Mouse (Mus musculus) T-helper 1 cell (primary cell): ENCODE measurements around the gene Vps13d.

Source experiments
- in situ Hi-C: fragments of 300-600 bp; cut with MboI, MseI; formaldehyde crosslinking; loops from one replicate; pipeline ENCODE4 v1.15.1; 2025; ENCODE audit warnings: high pct_unique_total_duplicates

Vps13d gene

DNA sequence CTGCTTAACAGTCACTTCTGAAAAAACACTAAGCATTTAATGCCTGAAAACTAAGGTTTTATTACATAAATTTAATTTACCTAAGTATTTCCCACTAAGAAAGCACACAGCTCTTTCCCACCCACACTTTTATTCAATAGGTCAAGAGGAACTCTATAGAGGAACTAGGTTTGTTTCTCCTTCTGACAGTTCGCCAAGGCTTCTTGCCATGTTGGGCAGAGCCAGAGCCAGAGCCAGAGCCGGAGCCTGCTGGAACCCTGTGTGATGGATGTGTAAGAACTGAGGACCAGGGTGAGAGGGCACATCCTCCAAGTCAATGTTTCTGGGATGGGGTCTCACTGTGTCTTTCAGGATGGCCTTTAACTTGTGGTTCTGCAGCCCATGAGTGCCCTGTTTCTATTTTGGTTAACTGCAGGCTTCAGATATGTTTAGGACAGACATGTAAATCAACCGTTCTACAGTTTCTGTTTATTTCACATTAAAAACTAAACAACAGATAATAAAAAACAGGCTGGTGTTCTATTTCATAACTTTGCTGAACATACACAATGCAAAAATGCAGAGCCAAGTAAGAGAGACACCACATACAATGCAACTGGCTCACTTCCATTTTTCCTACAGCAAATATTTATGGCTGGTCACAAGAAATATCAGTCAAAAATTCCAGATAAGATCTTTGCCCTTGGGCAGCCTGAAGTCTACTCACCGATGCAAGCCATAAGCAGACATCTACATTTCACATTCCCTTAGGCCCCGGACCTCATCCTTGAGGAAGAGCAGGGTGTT is 157.0 kb downstream of the Vps13d start:
- in situ Hi-C loops, result no loop called here

DNA sequence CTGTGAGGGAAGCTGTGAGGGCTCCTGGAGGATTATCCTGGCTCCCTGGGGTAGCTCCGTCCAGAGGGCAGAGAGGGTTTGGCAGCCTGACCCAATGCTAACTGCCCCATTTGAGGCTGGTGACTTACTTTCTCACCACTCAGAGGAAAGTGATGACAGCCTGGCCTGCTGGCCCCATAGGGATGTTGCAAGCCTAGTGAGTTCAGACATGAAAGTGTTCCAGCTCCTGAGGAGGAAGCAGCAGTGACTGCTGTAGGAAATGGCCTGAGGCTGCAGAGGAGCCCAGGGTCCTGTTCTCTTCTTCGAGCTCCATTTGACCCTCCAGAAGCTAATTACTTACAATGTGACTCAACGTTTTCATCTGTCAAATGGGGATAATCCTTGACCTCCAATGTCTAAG is 157.8 kb downstream of the Vps13d start:
- in situ Hi-C loops, result no loop called here

DNA sequence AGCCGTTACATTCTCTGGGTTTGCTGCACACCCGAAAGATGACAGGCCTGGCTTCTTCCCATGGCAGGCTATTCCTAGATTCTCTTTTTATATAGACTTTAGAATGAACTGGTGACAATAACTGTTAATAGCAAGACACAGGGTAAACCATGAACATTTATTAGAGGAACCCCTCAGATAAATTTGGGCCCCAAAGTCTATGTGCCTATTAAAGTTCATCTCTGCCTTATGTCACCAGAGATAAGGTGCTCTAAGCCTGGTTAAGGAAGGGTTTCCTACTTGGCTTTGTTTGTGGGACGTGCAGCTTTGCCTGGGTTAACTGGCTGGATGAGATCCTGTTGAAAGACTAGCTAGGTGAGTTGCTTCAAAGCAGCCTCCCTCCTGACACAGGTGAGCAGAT is 159.4 kb downstream of the Vps13d start:
- in situ Hi-C loops, result no loop called here

DNA sequence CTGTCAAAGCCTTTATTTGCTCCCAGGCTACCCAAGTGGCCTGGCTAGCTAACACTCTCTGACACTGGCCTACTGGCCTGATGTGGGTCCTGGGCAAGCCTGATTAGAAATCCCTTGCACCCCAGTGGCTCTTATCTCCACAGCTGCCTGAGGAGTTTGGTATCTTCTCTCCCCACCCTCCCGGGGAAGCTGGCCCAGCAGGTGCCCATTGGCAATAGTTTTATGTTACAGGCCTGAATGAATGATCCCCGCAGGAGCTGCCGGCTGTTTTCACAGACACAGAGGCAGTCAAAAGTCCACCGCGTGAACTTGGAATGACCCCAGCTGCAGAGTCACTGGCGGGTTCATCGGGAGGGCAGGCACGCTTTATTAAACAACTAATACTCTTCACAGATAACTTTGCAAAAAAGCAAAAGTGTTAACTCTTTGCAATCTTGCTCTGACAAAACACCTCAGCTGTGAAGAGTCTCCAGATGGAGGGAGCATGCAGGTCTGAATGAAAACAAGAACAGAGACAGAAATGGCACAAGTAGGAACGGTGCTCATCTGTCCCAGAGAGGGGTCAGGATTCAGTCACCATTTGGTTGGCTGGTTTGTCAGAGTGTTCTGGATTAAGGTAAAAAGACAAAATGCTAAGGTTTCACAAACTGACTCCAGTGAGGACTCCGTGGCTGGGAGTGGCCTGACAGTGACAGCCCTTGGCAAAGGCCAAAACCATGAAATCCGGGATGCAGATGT is 160.1 kb downstream of the Vps13d start:
- in situ Hi-C loops, result no loop called here

GRCm38 (mm10) chr4:145033392-145033791 is 161.4 kb downstream of the Vps13d start:
- in situ Hi-C loops, result no loop called here

GRCm38 (mm10) chr4:145032637-145033036 is 162.2 kb downstream of the Vps13d start:
- in situ Hi-C loops, result no loop called here

DNA sequence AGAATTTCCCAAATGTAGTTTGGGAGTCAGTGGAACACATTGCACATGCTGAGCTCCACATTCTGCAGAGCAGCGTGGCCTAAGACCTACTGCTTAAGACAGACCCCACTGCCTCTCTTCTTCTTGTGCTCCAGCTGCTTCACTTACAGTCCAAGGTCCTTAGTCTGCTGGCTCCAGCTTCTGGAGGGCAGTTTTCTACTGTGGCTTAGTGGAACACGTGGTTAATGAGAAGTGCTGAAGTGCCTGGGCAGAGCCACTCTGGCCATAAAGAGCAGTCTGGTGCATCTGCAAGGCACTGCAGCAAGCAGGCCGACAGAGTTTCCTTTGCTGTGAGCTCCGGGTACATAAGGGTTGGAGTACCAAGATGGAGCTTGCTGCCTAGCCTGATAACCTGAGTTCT is 163.3 kb downstream of the Vps13d start:
- in situ Hi-C loops, result no loop called here

DNA sequence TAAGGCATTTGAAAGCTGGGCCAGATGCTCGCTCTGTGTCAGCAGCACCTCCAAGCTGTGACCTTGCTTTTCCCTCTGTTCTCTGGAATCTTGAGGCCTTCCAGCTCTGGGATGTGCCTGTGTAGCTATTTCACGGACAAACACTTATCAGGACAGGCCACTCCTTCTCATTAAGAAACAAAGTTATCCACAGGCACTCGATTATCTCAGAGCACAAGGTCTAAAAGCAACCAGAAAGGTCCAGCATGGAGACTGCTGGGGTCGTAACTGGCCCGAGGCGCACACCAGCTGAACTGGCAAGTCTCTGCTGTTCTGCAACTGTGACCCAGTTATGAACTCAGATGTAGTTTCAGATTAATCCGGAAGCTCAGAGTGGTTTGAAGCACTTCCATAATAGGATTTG is 168.4 kb downstream of the Vps13d start:
- in situ Hi-C loops, result no loop called here

DNA sequence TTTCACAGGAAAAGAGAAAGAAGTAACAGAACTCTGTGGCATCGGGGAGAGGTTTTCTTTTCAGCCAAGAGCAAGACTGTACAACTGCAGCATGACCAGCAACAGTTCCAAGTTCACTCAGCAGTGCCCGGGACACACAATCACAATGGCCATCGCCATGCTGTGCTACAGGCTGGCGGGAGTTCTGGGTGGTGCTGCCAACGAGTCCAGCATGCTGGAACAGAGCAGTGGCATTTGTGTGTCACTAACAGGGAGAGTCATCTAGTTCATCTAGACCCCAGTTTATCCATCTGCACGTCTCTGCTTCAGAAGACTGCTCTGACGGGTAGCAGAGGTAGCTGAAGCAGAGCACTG is 169.4 kb downstream of the Vps13d start:
- in situ Hi-C loops, result no loop called here

DNA sequence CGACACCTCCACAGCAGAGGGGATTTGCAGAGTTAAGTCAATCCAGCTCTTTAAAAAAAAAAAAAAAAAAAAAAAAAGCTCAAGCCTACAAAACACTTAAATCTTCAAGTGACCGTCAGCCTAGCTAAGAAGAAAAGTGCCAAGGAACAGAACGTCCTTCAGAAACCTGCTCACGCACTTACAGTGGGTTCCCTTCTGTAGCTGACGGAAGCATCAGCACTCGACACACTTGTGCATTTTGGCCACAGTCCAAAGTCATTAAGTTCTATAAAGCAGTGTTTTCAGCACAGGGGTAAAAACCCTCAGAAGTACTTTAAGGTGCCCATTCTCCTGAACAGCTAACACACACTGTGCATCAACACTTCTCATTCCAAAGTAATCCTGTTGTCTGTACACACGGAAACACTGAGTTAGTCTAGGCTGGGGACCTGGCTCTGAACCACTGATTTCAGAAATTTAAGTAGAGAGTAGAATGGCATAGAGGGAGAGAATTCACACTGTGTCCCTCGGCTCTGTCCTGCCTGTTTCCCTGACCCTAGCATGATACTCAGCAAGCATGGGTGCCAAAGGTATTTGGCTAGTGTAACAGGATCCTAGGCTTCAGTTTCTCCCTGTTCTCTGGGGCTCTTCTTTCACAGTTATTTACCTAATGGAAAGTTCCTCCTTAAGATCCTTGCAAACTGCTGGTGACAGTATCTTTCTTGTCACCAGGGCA is 170.0 kb downstream of the Vps13d start:
- in situ Hi-C loops, result no loop called here

DNA sequence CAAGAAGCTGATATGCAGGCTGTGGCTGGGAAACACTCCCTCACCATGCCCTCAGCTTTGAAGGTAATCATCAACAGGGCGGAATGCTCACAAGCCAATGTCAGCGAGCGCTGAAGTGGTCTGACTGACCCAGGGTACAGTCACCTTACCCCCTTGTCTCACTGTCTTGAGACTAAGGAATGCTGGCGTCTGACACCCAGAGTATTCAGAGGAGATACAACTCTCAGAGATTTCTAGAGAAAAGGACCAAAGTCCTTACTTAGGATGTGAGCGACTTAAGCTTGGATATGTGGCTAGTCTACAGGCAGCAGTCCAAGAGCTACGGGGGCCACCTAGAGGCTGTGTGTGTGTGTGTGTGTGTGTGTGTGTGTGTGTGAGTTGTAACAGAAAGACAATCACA is 170.9 kb downstream of the Vps13d start:
- in situ Hi-C loops, result no loop called here

DNA sequence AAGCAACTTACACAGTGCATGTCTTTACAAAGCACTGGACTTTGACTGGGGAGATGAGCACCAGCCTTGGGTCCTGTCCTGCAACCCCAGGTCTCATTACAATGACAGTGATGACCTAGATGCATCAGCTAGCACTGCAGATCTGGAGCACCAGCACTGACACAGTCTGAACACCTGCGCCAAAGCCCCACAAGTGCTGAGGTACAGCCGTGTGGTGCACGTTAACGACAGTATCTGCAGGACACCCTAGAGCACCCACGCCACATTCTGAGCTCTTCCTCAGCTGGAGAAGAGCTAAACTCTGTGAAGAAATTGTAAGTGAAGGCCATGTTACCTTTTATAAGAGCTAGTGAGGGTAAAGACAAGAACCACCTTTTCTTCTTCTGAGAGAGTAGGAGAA is 172.0 kb downstream of the Vps13d start:
- in situ Hi-C loops, result no loop called here

DNA sequence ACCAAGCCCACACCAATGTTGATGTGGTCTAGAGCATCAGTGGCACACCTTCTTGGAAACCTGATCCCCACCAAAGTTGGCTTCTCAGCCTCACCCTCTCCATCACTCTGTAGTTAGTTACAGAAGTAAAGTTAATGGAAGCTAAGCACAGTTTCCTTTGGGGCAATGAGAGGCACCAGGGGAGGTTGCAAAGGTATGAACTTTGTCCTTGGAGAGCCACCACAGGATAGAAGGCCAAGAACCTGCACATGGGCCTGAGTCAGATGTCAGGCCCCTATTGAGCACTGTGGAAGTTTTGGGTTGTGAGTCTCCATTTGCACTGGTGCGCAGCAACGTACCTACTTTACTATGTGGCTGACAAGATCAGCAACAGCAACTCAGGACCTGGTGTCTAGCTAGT is 172.6 kb downstream of the Vps13d start:
- in situ Hi-C loops, result no loop called here

- in situ Hi-C loops, result no loop called here
Observed at GRCm38 (mm10) chr4:145020383-145020782, 174.4 kb downstream of the Vps13d start.

DNA sequence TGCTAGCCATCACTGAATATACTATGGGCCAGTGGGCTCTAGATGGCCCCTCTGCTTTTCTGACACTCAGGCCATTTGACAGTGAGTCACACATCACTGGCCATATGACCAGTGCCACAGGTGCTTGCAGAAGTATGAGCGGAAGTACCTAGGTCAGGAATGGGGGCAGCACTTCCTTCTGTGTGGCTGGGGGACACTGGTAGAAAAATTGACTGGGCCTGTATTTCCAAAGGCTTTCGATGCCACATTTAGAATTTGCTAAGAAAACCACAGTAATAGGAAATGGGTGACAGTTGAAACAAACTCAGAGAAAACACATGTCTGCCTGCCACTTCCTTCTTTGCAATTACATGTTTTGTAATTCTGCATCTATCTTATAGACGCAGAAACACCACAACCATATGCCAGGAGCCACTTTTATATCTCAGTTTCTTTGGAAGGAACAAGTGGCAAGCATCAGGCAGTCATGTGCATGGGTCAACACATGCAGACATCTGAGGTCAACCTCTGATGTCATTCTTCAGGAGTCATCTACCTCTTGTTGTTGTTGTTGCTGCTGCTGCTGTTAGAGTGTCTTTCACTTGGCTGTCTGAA is 175.6 kb downstream of the Vps13d start:
- in situ Hi-C loops, result no loop called here

- in situ Hi-C loops, result no loop called here
Observed at GRCm38 (mm10) chr4:145017745-145018144, 177.1 kb downstream of the Vps13d start.

GRCm38 (mm10) chr4:145016669-145017068 is 178.1 kb downstream of the Vps13d start:
- in situ Hi-C loops, result no loop called here

DNA sequence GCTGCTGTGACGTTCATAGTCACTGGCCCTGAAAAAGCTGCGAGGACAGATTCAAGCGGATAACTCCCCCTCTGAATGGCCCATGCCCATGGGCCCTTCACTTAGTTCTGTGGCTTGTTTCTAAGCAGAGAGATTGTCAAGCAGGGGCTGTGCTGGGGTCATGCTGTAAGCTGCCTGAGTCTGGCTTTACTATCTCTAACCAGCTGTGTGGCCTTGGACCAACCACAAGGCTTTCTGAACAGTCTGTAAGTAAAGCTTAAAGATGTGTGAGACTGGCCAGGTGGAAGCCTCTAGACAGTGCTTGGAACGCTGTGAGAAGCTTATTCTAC is 180.2 kb downstream of the Vps13d start:
- in situ Hi-C loops, result no loop called here

DNA sequence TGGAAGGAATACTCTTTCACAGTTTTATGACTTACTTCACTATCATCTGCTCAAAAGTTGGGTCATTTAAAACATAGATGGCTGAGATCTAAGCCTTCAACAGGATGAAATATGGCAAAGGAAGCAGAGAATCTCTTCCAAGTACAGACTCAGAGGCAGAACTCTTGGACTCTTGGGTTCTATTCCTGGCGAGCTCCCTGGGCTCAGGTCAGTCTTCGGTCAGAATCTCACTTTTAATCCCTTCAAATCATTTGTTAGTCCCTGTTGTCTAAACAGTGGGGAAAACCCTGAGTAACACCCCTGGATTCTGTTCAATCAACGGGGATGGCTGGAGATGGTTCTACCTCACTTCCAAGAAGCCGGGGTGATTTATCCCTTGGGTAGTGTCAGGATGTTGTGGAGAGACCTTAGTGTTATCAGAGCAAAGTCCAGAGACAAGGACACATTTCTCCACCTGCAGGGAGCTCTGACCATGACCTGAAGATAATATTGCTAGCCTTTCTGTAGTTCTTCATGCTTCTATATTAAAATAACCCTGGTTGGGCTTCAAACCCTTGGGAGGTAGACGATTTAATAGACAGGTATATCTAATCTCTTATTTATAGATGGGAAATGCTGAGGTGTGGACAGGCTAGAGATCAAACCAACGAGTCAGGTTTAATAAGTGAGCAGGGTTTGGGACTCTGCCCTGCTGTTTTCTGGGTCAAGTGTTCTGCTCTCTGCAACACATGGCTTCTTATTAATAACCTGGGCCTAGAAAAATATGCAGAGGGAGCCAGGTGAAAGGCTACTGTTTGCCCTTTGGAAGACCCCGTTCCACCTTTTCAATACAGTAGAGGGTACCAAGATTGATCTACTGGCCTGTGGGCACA is 180.8 kb downstream of the Vps13d start:
- in situ Hi-C loops, result no loop called here

- in situ Hi-C loops, result no loop called here
Observed at GRCm38 (mm10) chr4:145013187-145013586, 181.6 kb downstream of the Vps13d start.

DNA sequence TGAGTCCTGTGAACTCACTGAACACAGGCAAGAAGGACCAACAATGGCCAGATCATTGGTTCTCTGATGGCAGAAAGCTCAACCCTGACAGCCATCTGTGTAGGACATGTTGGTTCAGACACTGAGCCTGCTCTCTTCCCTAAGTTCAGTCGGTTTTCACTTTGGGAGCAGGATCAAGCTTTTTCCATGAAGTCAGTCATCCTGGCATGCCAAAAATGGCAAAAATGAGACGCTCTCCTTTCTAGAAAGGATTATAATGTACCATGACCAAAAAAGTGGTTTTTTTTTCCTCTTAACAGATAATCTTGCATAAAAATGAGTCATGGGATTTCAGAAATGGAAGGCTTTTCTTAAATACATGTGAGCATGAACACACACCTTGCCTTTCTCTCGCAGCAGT is 183.6 kb downstream of the Vps13d start:
- in situ Hi-C loops, result no loop called here
